Mouse (Mus musculus): ENCODE results near the gene Cys1.
A peak's percentile ranks its signal among the peaks of the same experiment; 100 is the strongest.

The Cys1 gene

DNA sequence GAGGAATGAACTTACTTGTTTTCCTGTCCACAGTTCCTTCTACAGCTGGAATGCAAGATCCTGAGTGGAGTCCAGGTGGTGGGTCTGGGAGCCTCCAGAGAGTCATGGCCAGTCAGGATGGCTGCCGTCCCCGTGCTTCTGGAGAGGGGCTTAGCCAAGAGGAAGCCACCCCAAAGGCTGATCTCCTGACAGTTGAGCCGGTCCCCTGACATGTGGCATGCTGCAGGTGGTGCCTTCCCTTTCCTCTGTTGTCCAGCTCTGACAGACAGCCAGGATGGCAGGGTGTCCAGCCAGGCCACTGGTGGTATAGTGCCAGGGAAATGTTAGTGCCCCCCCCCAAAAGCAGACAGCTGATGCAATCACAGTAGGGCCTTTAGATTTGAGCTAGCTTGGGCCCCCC is 16.9 kb upstream of the Cys1 start:
- no peak for DNase-seq (ENCODE audit: low read depth in 1 of 2, low spot score in 2 of 2)

DNA sequence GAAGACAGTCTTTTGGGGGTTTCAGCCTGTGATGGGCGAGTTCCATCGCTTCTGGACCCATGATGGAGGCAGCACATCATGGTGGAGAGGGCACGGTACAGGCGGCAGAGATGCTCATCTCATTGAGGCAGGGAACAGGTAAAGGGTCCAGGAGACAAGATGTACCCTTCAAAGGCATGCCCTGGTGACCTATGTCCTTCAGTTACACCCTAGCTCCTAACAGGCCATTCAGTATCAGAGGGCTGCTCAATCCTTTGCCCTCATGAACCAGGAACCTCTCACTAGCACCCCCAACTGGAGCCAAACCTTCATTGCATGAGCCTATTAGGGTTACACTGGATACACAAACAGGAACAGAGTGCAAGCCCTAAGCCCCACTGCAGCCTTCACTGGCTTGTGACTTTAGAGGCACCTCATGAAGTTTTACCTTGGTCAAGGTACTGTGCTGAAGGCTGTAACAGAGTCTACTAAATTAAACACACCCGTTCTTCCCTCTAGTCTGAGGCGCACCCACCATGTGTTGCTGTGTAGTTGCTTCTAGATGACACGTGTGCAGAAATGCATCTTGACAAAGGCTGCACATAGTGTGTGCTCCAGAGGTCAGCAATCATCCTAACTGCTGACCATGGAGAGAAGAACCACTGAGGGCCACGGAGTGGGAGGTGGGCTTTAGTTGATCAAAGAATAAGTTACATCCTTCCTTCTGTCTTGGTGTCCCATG is 16.0 kb upstream of the Cys1 start:
- peak in 1 of 2 experiments; percentile 28 for DNase-seq (ENCODE audit: low read depth in 1 of 2, low spot score in 2 of 2)

DNA sequence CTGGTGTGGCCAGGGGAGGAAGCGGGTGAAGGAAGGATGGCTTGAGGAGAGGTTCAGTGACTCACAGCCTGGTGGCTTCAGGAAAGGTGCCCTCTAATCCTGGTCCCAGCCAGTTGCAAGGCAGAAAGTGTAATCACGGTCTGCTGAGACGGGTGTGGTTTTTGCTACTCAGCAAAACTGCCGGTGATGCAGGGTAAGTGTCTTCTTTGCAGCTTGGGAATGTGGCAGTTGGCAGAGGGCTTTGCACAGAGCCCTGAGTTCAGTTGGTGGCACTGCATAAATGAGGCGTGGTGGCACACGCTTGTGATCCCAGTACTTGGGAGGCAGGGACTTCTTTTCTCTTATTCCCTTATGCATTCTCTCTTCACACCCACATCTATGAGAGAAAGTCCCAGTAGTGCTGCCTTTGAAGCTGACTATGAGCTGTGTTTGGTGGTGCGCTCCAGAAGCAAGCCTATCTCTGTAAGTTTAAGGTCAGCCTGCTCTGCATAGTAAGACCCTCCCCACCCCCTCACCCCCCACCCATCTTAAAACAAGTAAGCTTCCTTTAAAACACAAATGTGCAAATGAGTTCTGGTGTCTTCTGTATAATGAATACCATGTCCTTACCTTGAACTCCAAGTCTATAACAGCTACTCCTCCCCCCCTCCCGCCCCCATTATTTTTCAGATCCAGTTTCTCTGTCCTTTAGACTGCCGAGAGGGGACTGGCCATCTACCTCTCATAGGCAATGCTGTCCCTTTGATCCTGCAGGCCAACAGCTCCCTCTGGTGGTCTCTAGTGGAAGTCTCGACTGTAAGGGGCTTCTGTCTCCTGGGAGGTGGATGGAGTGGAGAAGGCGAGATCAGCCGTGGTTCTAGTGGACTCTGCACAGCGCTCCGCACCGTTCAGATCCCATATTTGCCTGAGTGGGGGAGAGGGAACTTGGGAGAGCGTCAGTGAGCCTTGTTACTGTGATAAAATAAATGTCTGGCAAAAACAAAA is 15.2 kb upstream of the Cys1 start:
- DNase-seq (ENCODE audit: low read depth in 1 of 2, low spot score in 2 of 2): peak in 1 of 2 experiments; percentile 63

DNA sequence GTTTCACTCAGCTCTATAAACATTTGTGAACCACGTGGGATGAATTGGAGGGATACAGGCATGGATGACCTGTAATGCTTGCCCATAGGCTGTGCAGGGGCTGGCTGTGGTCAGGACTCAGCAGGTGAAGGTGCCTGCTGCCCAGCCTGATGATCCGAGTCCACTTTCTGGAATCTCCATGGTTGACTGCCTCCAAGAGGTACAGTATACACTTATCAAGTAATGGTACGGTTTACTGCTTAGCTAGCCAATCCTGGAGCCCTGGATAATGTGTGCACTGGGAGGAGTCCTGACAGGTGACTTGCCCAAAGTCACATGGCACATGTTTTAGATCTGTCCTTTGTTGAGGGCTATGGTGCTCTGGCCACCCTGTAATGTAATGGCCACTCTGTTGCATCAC is 8.7 kb upstream of the Cys1 start:
- DNase-seq (ENCODE audit: low read depth in 1 of 2, low spot score in 2 of 2): no peak

DNA sequence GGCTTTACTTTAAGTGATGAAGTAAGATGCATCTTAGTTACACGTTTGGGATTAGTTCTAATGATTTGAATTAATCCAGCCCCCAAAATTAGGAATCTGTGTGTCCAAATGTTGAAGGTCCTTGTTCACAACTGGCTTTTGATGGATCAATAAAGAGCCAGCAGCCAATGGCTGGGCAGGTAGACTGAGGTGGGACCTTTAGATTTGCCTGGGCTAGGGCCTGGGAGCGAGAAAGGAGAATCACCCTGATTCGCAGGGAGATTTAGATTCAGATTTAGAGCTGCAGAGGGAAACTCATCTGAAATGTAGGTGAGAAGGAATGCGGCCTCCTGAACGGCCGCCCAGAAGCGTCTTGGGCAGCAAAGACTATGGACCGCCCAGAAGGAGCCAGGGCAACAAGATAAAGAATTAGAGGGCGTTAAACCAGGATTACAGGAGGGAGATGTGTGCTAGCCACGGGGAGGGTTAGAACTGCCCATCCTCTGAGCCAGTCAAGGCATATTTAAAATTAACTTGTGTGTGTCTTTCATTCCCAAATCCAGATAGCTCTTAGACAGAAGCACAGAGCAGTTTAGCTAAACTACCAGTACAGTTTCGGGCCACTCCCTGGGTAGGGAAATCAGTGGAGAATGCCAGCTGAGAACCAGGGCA is 5.2 kb upstream of the Cys1 start:
- DNase-seq (ENCODE audit: low read depth in 1 of 2, low spot score in 2 of 2): no peak

DNA sequence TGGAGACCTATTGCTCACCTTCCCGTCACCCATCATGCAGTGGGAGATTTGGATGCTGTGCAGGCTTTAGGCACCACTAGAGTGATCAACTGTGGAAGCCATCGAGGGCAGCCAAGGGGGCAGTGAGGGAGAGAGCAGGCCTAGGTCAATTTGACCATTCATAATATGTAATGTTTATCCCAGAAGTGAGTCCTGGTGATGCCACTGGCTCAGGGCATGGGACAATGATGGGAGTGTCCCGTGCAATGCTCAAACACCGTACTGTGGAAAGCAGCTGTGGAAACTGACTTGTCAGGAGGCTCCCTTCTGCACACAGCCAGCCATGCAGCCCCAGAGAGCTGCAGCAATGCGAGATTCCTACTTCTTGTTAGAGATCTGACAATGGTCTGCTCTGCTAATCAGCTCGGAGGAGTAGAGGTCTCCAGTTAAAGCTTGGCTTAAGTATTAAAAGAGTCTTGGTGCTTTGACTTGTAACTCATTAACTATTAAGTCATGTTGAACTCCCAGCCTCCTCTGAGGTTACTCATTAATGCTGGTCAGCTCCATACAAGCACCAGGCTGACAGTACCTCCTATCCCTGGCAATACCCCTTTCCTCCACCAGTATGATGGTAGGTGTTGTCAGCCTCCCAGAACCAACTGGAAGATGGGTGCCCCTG is 4.6 kb upstream of the Cys1 start:
- no peak for DNase-seq (ENCODE audit: low read depth in 1 of 2, low spot score in 2 of 2)

DNA sequence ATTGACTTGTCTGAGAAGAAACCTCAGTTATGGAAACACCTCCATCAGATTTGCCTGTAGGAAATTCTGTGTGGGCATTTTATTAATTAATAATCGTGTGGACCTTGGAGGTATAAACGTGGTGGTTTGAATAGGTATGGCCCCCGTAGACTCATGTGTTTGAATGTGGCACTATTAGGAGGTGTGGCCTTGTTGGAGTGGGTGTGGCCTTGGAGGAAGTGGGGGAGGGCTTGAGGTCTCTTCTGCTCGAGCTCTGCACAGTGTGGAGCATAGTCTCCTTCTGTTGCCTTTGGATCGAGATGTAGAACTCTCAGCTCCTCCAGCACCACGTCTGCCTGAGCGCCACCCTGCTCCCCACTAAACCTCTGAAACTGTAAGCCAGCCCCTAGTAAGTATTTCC is 1.8 kb upstream of the Cys1 start:
- no peak for DNase-seq (ENCODE audit: low read depth in 1 of 2, low spot score in 2 of 2)

DNA sequence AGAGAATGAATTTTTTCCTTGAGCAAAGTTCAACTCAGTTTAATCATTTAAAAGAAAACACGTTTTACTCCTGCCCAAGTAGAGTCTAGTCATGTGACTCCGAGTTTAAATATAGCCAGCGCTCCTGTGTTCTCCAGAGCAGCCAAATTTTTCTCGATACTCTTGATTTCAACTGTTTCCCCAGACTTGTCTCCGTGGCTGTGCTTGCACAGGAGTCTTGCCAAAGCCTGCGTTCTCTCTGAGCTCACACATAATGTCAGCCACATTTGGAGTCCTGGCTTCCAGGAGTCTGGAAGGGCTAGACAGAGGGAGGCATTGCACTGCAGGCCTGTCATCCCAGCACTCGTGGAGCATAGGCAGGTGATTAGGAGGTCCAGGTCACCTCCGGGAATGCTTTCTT is 950 bp upstream of the Cys1 start:
- DNase-seq (ENCODE audit: low read depth in 1 of 2, low spot score in 2 of 2): no peak

DNA sequence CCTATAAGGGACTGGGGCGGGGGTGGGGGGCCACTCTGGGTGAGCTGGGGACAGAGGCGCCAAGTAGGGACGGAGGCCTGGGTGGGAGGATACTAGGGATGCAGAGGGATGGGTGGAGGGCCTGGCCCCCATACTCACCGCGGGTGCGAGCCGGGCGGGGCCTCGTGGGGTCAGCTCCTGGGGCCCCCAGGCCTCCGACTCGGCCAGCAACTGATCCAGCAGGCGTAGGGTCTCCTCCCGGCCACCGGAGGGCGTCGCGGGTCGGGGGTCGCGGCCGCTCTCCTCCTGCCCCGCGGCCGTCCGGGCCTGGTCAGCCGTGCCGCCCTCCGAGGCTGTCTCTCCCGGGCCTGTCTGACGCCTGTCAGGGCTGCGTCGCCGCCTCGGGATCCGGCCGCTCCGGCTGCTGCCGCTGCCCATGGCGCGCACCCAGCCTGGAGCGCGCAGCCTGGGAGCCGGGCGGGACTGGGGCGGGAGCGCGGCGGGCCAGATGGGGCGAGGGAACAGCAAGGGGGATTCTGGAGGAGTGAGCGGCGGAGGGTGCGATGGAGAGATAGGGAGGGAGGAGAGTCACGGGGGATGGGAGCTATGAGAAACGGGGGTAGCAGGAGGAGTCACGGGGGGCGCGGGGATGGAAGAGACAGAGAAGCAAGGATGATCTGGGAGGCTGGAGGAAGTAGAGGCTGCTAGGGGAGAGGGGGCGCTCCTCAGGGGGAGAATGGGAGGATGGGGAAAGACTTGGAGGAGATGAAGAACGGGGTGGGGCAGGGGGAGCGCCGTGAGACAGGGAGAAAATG is 924 bp downstream of the Cys1 start:
- DNase-seq (ENCODE audit: low read depth in 1 of 2, low spot score in 2 of 2): no peak

DNA sequence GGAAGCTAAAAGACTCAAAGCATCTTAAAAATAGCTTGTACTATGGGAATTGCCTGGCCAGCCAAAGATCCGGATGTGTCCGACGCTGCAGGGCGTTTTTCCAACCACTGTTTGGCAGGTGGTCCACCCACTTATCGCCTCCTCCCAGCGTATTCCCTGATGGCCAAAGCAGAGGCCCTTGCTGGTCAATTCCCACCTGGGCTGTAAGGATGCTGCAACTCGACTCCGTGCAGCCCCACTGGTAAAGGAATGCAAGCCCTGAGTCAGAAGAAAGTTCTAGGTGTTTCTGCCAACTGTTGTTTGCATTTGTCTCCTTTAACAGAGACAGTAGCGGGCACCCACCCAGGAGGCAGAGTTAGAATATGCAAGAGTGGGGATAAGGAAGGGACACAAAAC is 1.5 kb downstream of the Cys1 start:
- DNase-seq (ENCODE audit: low read depth in 1 of 2, low spot score in 2 of 2): no peak

DNA sequence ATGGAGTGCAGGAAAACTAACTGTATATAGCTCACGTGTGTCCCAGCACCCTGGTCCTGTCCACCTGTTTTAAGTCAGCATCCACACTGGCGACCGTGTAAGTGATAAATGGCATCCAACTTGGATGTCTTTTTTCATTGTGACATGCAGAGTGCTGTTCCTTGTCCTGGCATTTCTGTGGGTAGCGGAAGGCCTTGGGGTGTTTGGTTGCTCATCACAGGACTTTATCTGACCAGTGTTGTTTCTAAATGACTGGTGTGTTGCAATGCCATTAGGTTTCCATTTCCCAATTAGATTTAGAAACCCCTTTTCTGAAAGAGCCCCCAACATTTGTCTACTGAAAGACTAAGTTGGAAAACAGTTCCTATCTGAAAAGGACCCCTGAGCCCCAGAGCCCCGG is 19.5 kb downstream of the Cys1 start:
- no peak for DNase-seq (ENCODE audit: low read depth in 1 of 2, low spot score in 2 of 2)

DNA sequence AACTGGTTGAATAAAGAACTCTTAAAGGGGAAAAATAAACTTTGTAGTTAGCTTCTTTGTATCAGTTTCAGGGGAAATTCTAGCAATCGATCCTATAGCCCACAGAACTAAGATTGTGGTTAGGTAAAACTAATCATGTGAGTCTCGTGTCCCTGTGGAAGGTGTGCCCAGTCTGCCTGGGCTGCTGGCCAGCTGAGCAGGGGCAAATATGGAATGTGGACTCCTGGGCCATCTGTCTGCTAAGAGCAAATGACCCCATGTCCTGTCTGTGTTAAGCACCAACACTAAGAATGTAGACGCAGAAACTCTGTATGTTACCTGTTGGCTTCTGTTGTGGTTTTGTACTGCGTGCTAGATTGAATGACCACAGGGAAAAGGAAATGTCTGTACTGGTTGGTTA is 20.5 kb downstream of the Cys1 start:
- DNase-seq (ENCODE audit: low read depth in 1 of 2, low spot score in 2 of 2): no peak

DNA sequence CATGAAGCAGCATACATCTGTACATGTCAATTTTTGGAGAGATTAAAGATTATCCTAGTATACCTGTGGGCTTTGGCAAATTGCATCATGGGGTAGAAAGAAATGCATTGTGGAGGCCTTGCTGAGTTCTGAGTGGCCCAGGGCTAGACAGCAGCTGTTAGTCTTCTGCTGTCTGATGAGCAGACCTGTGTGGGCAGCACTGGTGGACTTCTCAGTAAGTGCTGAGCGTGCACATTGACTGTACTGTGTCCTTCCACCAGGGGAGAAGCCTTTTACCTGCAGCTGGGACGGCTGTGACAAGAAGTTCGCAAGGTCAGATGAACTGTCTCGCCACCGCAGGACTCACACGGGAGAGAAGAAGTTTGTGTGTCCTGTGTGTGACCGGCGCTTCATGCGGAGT is 21.7 kb downstream of the Cys1 start:
- DNase-seq (ENCODE audit: low read depth in 1 of 2, low spot score in 2 of 2): no peak

DNA sequence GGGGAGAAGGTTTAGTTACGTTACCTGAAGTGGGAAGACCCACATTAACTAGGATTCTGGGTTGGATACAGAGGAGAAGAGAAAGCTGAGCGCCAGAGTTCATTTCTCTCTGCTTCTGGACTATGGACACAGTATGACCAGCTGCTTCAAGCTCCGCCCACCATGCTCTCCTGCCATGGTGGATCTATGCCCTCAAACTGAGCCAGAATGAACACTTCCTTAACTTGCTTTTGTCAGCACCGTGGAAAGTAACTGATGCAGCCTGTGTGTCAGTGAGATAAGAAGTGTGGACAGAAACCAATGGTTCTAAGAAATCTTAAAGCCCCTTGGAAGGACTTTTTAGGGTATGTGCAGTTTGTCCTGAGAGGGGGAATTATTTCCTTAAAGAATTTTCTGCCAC is 22.6 kb downstream of the Cys1 start:
- no peak for DNase-seq (ENCODE audit: low read depth in 1 of 2, low spot score in 2 of 2)

DNA sequence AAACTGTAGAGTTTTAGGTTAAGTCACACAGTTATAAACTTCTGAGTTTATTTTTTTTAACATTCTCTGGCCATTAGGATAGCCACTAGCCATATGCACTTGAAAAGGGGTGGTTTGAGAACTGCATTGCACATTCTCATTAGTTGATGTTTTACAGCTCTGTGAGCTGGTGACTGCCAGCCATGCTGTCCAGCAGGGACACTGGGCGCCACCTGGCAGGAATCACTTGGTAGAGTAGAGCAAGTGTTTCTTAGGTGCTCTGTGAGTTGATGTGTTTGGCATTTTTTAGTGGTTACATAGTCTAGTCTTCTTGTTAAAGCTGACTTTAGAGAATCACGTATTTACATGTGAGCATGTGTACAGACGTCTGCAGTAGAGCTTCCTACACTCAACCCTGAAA is 25.2 kb downstream of the Cys1 start:
- no peak for DNase-seq (ENCODE audit: low read depth in 1 of 2, low spot score in 2 of 2)

DNA sequence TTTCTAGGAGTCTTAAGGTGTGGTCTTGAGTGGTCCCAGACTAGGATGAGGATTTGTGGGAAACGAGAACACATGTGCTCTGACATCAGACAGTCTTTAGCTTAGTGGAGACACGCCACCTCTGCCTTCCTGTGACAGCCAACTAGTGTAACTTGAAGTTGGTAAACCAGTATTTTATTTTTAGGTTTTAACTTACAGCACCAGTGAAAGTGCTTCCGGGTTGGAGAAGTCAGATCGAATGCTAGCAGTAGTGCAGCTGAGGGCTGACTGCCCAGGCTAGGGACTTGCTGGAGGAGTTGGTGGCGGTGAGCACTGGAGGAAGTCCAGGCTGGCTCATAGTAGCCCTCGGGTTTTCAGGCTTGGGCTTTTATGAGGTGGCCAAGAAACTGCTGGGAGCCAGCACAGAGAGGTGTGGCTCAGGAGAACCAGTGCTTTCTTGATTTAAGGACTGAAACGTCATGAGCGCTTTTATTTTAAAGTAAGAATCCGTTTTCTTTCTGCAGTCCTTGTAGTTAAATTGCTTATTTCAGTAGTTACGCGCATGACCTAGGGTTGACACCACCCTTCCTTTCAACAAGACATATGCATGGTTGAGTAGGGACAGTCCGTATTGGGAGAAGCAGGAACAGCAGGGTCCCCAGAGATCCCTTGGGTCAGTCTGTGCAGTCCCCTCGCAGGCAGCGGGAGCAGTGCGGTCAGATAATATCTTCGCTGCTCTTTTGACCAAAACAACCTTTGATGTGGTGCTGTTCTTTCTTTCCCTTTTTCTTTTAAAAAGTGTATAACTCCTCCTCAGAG is 27.3 kb downstream of the Cys1 start:
- DNase-seq (ENCODE audit: low read depth in 1 of 2, low spot score in 2 of 2): no peak

DNA sequence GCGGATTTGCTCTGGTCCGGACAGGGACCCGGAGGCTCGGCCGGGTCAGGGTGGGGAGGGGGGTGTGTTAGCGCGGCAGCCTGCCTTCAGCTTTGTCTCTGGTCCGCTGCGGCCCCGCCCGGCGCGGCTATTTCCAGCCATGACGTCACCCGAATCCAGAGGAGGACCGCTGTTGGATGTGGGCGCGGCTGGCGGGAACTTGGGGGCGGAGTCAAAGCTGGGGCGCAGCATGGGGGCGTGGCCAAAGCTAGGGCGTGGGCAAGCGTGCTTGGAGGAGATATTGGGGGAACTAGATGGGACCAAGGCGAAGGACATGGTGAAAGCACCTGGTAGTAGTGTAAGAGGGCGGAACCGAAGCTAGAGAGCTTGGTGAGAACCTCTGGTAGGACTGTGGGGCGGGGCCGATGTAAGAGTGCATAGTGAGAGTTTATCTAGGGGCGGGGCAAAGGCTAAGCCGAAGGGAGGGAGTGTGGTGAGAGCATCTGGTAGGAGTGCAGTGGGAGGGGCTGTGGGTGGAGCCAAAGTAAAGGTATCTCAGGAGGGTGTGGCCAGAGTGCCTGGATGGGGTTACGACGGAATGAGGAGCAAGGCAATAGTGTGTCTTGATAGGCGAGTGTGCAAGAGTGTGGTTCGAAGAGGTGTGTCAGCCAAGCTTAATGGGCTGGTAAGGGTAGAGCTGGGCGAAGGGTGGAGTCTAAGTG is 29.8 kb downstream of the Cys1 start:
- DNase-seq (ENCODE audit: low read depth in 1 of 2, low spot score in 2 of 2): peak; percentile 99

DNA sequence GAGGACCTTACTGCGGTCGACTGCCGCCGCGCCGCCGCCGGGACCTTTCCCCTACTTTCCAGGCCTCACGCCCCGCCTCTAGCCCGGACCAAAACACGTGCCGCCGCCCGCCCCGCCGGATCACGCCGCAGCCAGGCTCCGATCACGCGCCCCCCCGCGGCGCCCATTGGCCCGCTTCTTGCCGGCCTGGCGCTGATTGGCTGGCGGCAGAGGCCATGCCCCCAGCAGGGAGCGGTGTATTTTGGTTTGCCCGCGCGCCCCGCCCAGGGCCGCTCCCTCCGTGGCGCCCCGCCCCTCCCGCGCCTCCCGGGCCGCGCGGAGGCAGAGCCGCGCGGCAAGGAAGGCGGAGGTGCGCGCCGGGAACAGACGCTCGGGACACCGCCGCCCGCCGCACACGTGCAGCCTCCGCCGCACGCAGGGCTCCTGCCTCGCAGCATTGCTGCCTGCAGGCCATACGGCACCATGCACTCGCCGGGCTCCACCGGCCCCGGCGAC is 30.5 kb downstream of the Cys1 start, which contains the start of gene Klf11:
TSS of gene Klf11 (plus strand) at position 212 of the 495 bp plus-strand sequence.
- peak; percentile 97 to 98 for DNase-seq (ENCODE audit: low read depth in 1 of 2, low spot score in 2 of 2)
